Mouse (Mus musculus) limb, embryonic 13.5 days (tissue): ENCODE data around the gene Hyal2. TPM values are rescaled to one million over a fixed set of nuclear protein-coding genes. Genes with fewer than 3 reads are reported as not detected.
A peak's percentile ranks its signal among the peaks of the same experiment; 100 is the strongest.
"Not testable (repeated sequence)": the region's sequence is repeated elsewhere in the genome, so short reads cannot be mapped to it uniquely, and the experiment has no call there.

Source experiments
- ATAC-seq: fragments of 200-750 bp; cut with Nextera tagmentation; 2 replicates; pipeline ENCODE4 v1.8.0; 2017; ENCODE audit warnings: low read depth, moderate number of reproducible peaks, moderate TSS enrichment; ENCODE audit not compliant: low FRiP score
- H3K27ac ChIP-seq: fragments of 300-500 bp; sonication (generic); 2 replicates; pipeline ENCODE4 v1.5.1; 2015; ENCODE audit warnings: inconsistent platforms, mild to moderate bottlenecking, moderate library complexity
- H3K27me3 ChIP-seq: fragments of 300-500 bp; sonication (generic); 2 replicates; pipeline ENCODE4 v1.6.1; 2015; ENCODE audit warnings: mild to moderate bottlenecking, inconsistent platforms
- H3K36me3 ChIP-seq: fragments of 300-500 bp; sonication (generic); 2 replicates; pipeline ENCODE4 v1.6.1; 2015; ENCODE audit warnings: inconsistent platforms, mild to moderate bottlenecking, moderate library complexity
- H3K4me1 ChIP-seq: fragments of 300-500 bp; sonication (generic); 2 replicates; pipeline ENCODE4 v1.6.1; 2015; ENCODE audit warnings: inconsistent platforms
- H3K4me2 ChIP-seq: fragments of 300-500 bp; sonication (generic); replicated peaks from 2 replicates; pipeline ENCODE4 v1.6.1; 2015; ENCODE audit warnings: inconsistent platforms, mild to moderate bottlenecking, moderate library complexity
- H3K4me3 ChIP-seq: fragments of 300-500 bp; sonication (generic); 2 replicates; pipeline ENCODE4 v1.5.1; 2015; ENCODE audit warnings: moderate library complexity, mild to moderate bottlenecking, inconsistent platforms
- H3K9ac ChIP-seq: fragments of 300-500 bp; sonication (generic); 2 replicates; pipeline ENCODE4 v1.6.1; 2015; ENCODE audit warnings: mild to moderate bottlenecking, inconsistent platforms
- H3K9me3 ChIP-seq: fragments of 300-500 bp; sonication (generic); 2 replicates; pipeline ENCODE4 v1.6.1; 2016; ENCODE audit warnings: inconsistent platforms
- WGBS: fragments of 180-500 bp; shearing (Covaris S2); methylation state at CpG from one replicate; pipeline ENCODE4 v1.1.7; 2015; 5-methylcytosine and 5-hydroxymethylcytosine counted together
- polyA plus RNA-seq: library from polyadenylated mRNA; unstranded; fragments of >200 nt; fragmentation: Nextera tagmentation; extraction: Ambion mirVana; gene quantifications from 2 replicates; pipeline ENCODE4 v1.2.1, GENCODE M21; 2015

Gene Hyal2
- polyA plus RNA-seq, 1 experiment from 2014 or later: 127 TPM

GRCm38 (mm10) chr9:107573774-107574173 is 6.0 kb downstream of the Hyal2 start:
- H3K4me2 ChIP-seq, H3K27ac ChIP-seq, ATAC-seq, H3K9ac ChIP-seq, H3K27me3 ChIP-seq, H3K9me3 ChIP-seq, H3K4me3 ChIP-seq: not testable (repeated sequence)
- 87% methylated on average over 6 of the region's 6 CpGs for WGBS
- peaks cover 56% of the 10 kb centered on the region for H3K4me1 ChIP-seq
- H3K36me3 ChIP-seq: peaks cover 47% of the 10 kb centered on the region

- no peak overlapping the region for H3K9ac ChIP-seq
- H3K27me3 ChIP-seq: no peaks in the 10 kb centered on the region
- H3K4me2 ChIP-seq: peak overlapping the region; percentile 70; the same call in 1 of the 2 replicates
- no peak overlapping the region for H3K4me3 ChIP-seq
- peak overlapping the region; percentile 71; the same call in 1 of the 2 replicates for H3K27ac ChIP-seq
- no peaks in the 10 kb centered on the region for H3K9me3 ChIP-seq
- WGBS: 76% methylated on average over 14 of the region's 14 CpGs
- ATAC-seq: no peak
- H3K36me3 ChIP-seq: peaks cover 41% of the 10 kb centered on the region
- peaks cover 61% of the 10 kb centered on the region for H3K4me1 ChIP-seq
These were observed 8.0 kb downstream of the Hyal2 start for GRCm38 (mm10) chr9:107575579-107576356.

GRCm38 (mm10) chr9:107576357-107577107 is 8.8 kb downstream of the Hyal2 start, which contains the start of gene Hyal1:
Gene Hyal1, plus strand, starts transcription at chr9:107576927.
- Histone ChIP-seq H3K9ac (peak within 1 kb of the TSS; percentile 67), H3K9me3 (no peaks in the 10 kb centered on the region), H3K27me3 (no peaks in the 10 kb centered on the region), H3K4me3 (peak within 1 kb of the TSS; percentile 46), H3K36me3 (peaks cover 33% of the 10 kb centered on the region), H3K4me2 (peak within 1 kb of the TSS; percentile 70), H3K27ac (peak within 1 kb of the TSS; percentile 71), H3K4me1 (peaks cover 60% of the 10 kb centered on the region)
- peak; percentile 66 for ATAC-seq
- 17% methylated on average over 16 of the region's 16 CpGs for WGBS

DNA sequence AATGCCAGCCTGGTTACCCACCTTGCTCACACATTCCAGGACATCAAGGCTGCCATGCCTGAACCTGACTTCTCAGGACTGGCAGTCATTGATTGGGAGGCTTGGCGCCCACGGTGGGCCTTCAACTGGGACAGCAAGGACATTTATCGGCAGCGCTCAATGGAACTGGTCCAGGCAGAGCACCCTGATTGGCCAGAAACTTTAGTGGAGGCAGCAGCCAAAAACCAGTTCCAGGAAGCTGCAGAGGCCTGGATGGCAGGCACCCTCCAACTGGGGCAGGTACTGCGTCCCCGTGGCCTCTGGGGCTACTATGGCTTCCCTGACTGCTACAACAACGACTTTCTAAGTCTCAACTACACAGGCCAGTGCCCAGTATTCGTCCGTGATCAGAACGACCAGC is 10.1 kb downstream of the Hyal2 start:
- 88% methylated on average over 10 of the region's 10 CpGs for WGBS
- H3K27ac ChIP-seq: no peak overlapping the region
- H3K4me3 ChIP-seq: no peak overlapping the region
- H3K9ac ChIP-seq: peak overlapping the region; percentile 36; the same call in 1 of the 2 replicates
- no peak for ATAC-seq
- peaks cover 61% of the 10 kb centered on the region for H3K4me1 ChIP-seq
- no peaks in the 10 kb centered on the region for H3K27me3 ChIP-seq
- H3K9me3 ChIP-seq: no peaks in the 10 kb centered on the region
- peak overlapping the region; percentile 70 for H3K4me2 ChIP-seq
- peaks cover 23% of the 10 kb centered on the region for H3K36me3 ChIP-seq

GRCm38 (mm10) chr9:107578587-107578986 is 10.8 kb downstream of the Hyal2 start, which contains the start of gene Naa80:
Gene Naa80, plus strand, starts transcription at chr9:107578887.
- H3K4me2 ChIP-seq: peak within 1 kb of the TSS; percentile 88
- WGBS: 70% methylated on average over 3 of the region's 3 CpGs
- no peak within 1 kb of the TSS for H3K4me3 ChIP-seq
- peak within 1 kb of the TSS; percentile 86; the same call in 1 of the 2 replicates for H3K27ac ChIP-seq
- H3K4me1 ChIP-seq: peaks cover 61% of the 10 kb centered on the region
- no peak for ATAC-seq
- no peaks in the 10 kb centered on the region for H3K9me3 ChIP-seq
- H3K36me3 ChIP-seq: peaks cover 23% of the 10 kb centered on the region
- no peaks in the 10 kb centered on the region for H3K27me3 ChIP-seq
- H3K9ac ChIP-seq: peak within 1 kb of the TSS; percentile 79

DNA sequence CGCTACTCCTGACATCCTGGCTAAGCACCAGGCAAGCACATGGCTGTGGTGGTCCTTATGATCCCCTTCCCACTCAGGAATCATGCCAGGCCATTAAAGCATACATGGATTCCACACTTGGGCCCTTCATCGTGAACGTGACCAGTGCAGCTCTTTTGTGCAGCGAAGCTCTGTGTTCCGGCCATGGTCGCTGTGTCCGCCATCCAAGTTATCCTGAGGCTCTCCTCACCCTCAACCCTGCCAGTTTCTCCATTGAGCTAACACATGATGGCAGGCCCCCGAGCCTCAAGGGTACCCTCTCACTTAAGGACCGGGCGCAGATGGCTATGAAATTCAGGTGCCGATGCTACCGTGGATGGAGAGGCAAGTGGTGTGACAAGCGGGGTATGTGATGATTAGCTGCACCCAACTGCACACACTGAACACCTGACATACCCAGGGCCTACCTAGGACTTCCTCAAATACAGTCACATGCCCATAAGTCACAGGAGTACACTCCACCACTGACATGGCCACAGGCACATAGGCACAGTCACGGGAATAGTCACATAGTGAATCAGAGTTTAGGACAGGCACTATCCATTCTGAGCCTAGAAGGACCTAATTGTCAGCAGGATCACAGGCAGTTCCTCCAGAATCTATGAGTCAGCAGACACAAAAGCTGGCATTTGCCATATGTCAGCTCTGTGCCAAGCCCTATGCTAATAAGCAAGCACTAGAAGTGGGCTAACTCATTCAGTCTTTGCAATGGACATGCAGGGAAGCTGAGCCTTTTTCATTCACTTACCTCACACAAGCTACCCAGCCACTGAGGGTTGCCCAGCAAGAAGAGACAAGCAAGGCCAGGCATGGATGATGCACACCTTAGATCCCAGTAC is 11.5 kb downstream of the Hyal2 start:
- H3K4me3 ChIP-seq: no peak overlapping the region
- H3K4me2 ChIP-seq: peak overlapping the region; percentile 88
- H3K27me3 ChIP-seq: no peaks in the 10 kb centered on the region
- peaks cover 61% of the 10 kb centered on the region for H3K4me1 ChIP-seq
- no peaks in the 10 kb centered on the region for H3K9me3 ChIP-seq
- ATAC-seq: no peak
- 93% methylated on average over 14 of the region's 14 CpGs for WGBS
- peak overlapping the region; percentile 86; the same call in 1 of the 2 replicates for H3K27ac ChIP-seq
- peaks cover 25% of the 10 kb centered on the region for H3K36me3 ChIP-seq
- H3K9ac ChIP-seq: peak overlapping the region; percentile 79; the same call in 1 of the 2 replicates

GRCm38 (mm10) chr9:107580501-107581317 is 13.0 kb downstream of the Hyal2 start, which contains the start of gene Hyal3:
Gene Hyal3, plus strand, starts transcription at chr9:107580818.
- Histone ChIP-seq H3K9me3 (no peaks in the 10 kb centered on the region), H3K4me2 (peak within 1 kb of the TSS; percentile 88), H3K27ac (peak within 1 kb of the TSS; percentile 86), H3K9ac (peak within 1 kb of the TSS; percentile 79), H3K4me3 (peak within 1 kb of the TSS; percentile 65), H3K36me3 (peaks cover 24% of the 10 kb centered on the region), H3K4me1 (peaks cover 61% of the 10 kb centered on the region), H3K27me3 (no peaks in the 10 kb centered on the region)
- under 1% methylated on average over 32 of the region's 32 CpGs for WGBS
- ATAC-seq: peak; percentile 82

DNA sequence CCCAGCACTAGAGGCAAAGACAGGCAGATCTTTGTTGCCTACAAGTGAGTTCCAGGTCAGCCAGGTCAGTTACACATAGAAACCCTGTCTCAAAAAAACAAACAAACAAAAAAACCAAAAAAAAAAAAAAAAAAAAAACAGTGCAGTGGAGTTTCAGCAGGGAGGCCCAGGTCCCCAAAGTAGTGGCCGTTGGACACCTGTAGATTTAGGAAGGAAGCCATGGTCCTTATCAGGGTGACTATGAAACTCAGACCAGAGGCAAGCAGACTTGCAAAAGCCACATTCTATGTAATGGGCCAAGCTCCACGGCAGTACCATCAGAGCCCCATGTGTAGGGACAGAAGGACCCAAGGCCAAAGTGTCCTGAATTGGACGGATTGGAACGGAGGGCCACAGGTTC is 13.8 kb downstream of the Hyal2 start:
- Histone ChIP-seq H3K9ac (peak overlapping the region; percentile 79), H3K4me3 (peak overlapping the region; percentile 65), H3K27ac (peak overlapping the region; percentile 86; the same call in 1 of the 2 replicates), H3K27me3 (no peaks in the 10 kb centered on the region), H3K4me1 (peaks cover 52% of the 10 kb centered on the region), H3K4me2 (peak overlapping the region; percentile 88), H3K36me3 (peaks cover 24% of the 10 kb centered on the region), H3K9me3 (no peaks in the 10 kb centered on the region)
- WGBS: 77% methylated on average over 4 of the region's 4 CpGs
- ATAC-seq: no peak

DNA sequence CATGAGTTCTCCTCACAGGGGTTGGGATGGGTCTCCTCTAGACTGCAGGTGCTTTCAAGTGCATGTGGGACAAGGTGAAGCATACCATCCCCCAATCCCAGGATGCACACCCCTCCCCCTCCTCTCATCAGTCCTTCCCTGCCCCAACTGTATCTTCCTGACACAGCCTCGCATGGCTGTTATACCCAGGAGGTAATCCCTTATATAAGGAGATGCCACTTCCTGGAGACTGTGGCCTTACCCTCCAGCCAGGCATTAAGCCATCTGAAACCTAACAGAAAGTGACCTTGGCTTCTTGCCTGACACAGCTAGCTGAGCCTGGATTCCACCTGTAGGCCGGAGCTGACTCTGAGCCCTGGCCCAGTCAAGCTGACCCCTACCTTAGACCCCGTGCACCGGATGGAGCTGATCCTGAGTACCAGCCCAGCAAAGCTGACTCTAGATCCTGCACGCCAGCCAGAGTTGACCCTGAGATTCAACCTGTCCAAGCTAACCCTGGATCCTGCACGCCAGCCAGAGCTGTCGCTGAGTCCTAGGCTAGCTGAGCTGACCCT is 14.8 kb downstream of the Hyal2 start:
- WGBS: 88% methylated on average over 7 of the region's 7 CpGs
- Histone ChIP-seq H3K9me3 (no peaks in the 10 kb centered on the region), H3K4me2 (peak overlapping the region; percentile 88), H3K36me3 (peaks cover 24% of the 10 kb centered on the region), H3K9ac (no peak overlapping the region; the same call in 1 of the 2 replicates), H3K4me1 (peaks cover 42% of the 10 kb centered on the region), H3K27me3 (no peaks in the 10 kb centered on the region), H3K27ac (no peak overlapping the region), H3K4me3 (no peak overlapping the region)
- ATAC-seq: no peak

DNA sequence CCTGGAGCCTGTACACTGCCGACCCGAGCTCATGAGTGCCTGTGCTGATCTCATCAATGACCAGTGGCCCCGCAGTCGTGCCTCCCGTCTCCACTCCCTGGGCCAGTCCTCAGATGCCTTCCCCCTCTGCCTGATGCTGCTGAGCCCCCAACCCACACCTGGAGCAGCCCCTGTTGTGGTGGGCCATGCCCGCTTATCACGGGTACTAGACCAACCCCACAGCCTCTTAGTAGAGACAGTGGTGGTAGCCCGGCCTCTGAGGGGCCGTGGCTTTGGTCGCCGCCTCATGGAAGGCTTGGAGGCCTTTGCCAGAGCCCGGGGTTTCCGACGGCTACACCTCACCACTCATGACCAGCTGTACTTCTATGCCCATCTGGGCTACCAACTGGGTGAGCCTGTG is 15.4 kb downstream of the Hyal2 start:
- no peaks in the 10 kb centered on the region for H3K27me3 ChIP-seq
- ATAC-seq: no peak
- peaks cover 24% of the 10 kb centered on the region for H3K36me3 ChIP-seq
- no peaks in the 10 kb centered on the region for H3K9me3 ChIP-seq
- no peak overlapping the region for H3K4me2 ChIP-seq
- H3K4me3 ChIP-seq: no peak overlapping the region
- 91% methylated on average over 14 of the region's 14 CpGs for WGBS
- peaks cover 39% of the 10 kb centered on the region for H3K4me1 ChIP-seq
- H3K9ac ChIP-seq: no peak overlapping the region
- no peak overlapping the region for H3K27ac ChIP-seq
